Mouse (Mus musculus): ENCODE results near the gene Snx33.

DNA sequence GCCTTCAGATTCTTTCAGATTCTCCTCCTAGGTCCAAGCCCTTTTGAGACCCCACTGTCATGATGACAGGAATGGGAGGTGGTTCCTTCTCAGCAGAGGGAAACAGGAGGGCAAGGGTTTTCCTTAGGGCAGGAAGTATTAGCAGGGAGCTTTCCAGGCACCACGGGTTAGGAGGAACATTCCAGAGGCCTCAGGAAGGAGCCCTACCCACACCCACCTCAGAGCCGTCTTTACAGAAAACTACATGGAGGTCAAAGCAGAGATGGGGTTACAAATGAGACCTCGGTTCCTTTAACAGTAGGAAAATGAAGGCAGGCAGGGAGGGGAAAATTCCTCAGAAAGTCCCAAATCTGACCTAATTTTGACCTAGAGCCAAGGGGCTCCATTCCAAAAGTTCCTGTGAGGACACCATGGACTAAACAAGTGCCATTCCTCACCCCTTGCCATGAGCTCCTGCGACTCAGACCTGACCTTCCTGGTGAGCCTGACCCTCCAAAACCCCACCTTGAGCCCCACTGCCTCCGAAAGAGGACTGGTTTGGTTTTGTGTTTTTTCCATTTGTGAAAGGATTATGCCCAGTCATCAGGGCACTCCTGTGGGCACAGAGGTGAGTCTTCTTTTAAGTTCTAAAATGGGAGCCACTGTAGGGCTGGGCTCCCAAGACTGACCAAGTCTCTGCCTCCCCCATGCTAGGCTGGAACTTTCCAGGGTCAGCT, 12.3 kb downstream of the Snx33 start:
- no peak for TF ChIP-seq CTCF (IDR thresholded peaks at IDR 0.05; ENCODE audit: control insufficient read depth, insufficient read depth, low read length)
- TF ChIP-seq POLR2A (IDR thresholded peaks at IDR 0.05; ENCODE audit: borderline replicate concordance, control insufficient read depth, low read depth, low read length) = no peak

Data from bone marrow, adult 2 months (tissue).